Mouse (Mus musculus): ENCODE measurements around the gene Gm19426. TPM values are rescaled to one million over a fixed set of nuclear protein-coding genes. Genes with fewer than 3 reads are reported as not detected.
A peak's percentile ranks its signal among the peaks of the same experiment; 100 is the strongest.

Gm19426 gene
- total RNA-seq, 2 experiments from 2014 or later, result 1.8 to 2.2 TPM

- peak; percentile 80 to 86 for DNase-seq (ENCODE audit: extremely low spot score in 1 of 2, low spot score in 1 of 2)
Observed at GRCm38 (mm10) chr2:84727172-84727858, 16.1 kb downstream of the Gm19426 start, which contains the start of gene Clp1. Clp1 (minus strand) TSS chr2:84727350.

DNA sequence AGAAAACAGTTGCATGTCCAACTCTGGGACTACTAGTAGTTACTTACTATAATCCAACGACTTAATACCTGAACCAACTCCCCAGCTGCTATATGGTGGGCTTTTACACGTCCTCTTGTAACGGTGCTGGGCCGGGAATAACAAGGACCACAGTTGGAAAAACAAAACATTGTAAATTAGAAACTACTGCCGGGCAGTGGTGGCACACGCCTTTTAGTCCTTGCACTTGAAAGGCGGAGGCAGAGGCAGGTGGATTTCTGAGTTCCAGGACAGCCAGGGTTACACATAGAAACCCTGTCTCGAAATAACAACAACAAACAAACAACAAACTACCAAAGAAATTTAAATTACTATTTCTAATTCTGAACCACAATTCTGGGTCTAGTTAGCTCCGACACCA, 16.7 kb downstream of the Gm19426 start:
- no peak for DNase-seq (ENCODE audit: extremely low spot score in 1 of 2, low spot score in 1 of 2)

- DNase-seq (ENCODE audit: extremely low spot score in 1 of 2, low spot score in 1 of 2), result no peak
Observed at GRCm38 (mm10) chr2:84725770-84726169, 17.7 kb downstream of the Gm19426 start.

GRCm38 (mm10) chr2:84723856-84724255, 19.6 kb downstream of the Gm19426 start:
- no peak for DNase-seq (ENCODE audit: extremely low spot score in 1 of 2, low spot score in 1 of 2)

- DNase-seq (ENCODE audit: extremely low spot score in 1 of 2, low spot score in 1 of 2), result no peak
Observed at GRCm38 (mm10) chr2:84721182-84721581, 22.3 kb downstream of the Gm19426 start.

GRCm38 (mm10) chr2:84720718-84721117, 22.7 kb downstream of the Gm19426 start:
- no peak for DNase-seq (ENCODE audit: extremely low spot score in 1 of 2, low spot score in 1 of 2)

GRCm38 (mm10) chr2:84717357-84717756, 26.1 kb downstream of the Gm19426 start:
- no peak for DNase-seq (ENCODE audit: extremely low spot score in 1 of 2, low spot score in 1 of 2)

DNA sequence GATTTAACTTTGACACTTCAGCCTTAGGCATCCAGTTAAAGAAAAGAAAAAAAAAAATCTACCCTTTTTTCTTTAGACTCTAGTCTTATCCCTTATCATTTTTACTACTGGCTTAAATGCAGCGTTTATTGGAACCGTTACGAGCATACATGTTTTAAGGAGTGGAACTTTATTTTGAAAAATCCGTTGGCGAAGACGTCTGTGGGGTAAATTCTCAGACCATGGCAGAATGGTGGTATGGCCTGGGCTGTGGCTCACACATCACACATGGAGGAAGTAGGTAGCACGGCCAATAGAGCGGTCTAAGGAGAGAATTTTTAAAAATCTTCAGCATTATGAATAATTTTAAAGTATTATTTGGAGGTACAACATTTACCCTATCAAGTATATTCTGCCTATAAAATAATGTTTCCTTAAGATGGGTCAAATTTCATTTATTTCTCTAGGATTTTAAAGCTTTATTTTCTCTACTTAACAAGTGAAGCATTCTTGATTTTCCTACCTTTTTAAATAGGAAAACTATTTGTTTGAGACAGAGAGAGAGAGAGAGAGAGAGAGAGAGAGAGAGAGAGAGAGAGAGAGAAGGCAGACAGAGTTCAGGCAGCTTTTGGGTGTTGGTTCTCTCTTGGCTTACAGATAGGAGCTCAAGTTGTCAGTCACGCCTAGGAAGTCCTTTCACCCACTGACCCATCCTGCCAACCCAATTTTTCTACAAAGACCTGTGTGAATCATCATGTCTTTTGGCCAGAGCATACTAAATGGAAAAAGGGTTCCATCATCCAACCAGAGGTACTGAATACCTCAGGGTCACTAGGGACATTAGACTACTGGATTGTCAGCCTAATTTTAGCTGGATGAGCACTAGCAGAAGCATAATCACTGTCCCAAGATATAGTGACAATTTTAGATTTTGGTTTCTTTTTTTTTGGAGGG, 26.8 kb downstream of the Gm19426 start:
- no peak for DNase-seq (ENCODE audit: extremely low spot score in 1 of 2, low spot score in 1 of 2)

- DNase-seq (ENCODE audit: extremely low spot score in 1 of 2, low spot score in 1 of 2), result peak; percentile 45 to 63
Observed at GRCm38 (mm10) chr2:84715562-84716361, 27.7 kb downstream of the Gm19426 start.

GRCm38 (mm10) chr2:84714811-84715561, 28.5 kb downstream of the Gm19426 start, which contains the start of gene Zdhhc5:
Zdhhc5 (minus strand) TSS chr2:84715180.
- peak; percentile 93 to 98 for DNase-seq (ENCODE audit: extremely low spot score in 1 of 2, low spot score in 1 of 2)

- no peak for DNase-seq (ENCODE audit: extremely low spot score in 1 of 2, low spot score in 1 of 2)
Observed at GRCm38 (mm10) chr2:84714422-84714810, 29.0 kb downstream of the Gm19426 start.

- no peak for DNase-seq (ENCODE audit: extremely low spot score in 1 of 2, low spot score in 1 of 2)
Observed at GRCm38 (mm10) chr2:84711898-84712297, 31.6 kb downstream of the Gm19426 start.

GRCm38 (mm10) chr2:84707523-84707922, 35.9 kb downstream of the Gm19426 start:
- no peak for DNase-seq (ENCODE audit: extremely low spot score in 1 of 2, low spot score in 1 of 2)

DNA sequence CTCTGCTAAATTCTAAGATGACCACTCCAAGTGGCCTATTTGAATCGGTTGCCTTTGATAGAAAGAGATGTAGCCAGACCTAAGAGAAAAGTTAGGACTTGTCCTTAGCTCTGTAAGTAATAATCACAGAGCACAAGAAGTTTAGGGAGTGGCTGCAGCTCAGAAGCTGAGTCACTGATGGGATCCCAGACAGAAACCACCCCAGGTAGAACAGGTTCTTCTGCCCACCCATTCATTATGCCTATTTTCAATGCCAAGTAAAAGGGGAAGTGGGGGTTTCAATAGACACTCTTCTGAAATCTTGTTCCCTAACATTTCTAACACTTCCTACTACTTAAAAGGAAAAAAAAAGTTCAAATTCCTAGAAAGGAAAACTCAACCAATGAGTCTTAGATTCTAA, 38.2 kb downstream of the Gm19426 start:
- DNase-seq (ENCODE audit: extremely low spot score in 1 of 2, low spot score in 1 of 2), result no peak

- no peak for DNase-seq (ENCODE audit: extremely low spot score in 1 of 2, low spot score in 1 of 2)
Observed at GRCm38 (mm10) chr2:84704329-84704728, 39.1 kb downstream of the Gm19426 start.

DNA sequence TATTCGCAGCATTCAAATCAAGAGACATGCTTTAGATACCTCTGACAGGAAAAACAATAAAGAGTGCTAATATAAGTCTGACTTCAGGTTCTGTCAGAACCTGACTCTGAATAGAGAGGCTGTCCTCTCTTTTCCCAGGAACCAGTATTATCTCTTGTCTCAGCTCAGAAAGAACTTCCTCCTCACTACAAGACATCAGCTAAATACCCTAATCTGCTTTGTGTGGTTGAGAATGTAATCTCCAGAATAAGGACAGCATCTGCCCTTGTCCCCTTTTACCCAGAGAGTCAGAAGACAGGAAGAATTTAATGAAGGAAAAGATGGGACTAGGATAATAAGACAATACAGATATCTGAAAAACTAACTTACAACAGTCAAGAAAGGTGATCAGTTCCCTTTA, 40.0 kb downstream of the Gm19426 start:
- DNase-seq (ENCODE audit: extremely low spot score in 1 of 2, low spot score in 1 of 2), result no peak

GRCm38 (mm10) chr2:84695007-84695695, 48.3 kb downstream of the Gm19426 start:
- no peak for DNase-seq (ENCODE audit: extremely low spot score in 1 of 2, low spot score in 1 of 2)
